Mouse (Mus musculus) spleen, postnatal 10 days (tissue): ENCODE results near the gene Hist2h3c2.

Experiments
- DNase-seq, 2 experiments: peaks; one replicate each; pipeline ENCODE4 v3.0.0; 2021 to 2022; ENCODE audit warnings: low spot score in 2 of 2

The Hist2h3c2 gene

DNA sequence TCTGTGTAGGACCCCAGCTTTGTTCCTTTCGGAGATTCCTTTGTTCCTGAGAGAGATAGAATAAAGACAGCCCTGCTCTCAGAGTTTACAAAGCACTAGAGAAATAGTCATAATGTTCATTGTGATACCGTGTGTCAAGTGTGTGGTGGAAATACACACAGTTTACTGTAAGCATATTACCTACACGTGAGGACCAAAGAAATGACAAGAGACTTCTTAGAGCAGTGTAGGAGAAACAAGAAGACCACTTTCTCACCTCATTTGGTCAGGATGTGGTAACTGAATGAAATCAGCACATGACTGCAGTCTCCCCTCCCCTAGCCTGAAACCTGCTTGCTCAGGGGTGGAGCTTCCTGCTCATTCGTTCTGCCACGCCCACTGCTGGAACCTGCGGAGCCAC lies 40.7 kb downstream of the Hist2h3c2 start:
- DNase-seq = no peak

- DNase-seq = peak; percentile 72 to 86
Observed at GRCm38 (mm10) chr3:96197129-96197749, 41.7 kb downstream of the Hist2h3c2 start.

- DNase-seq = peak in 1 of 2 experiments; percentile 29
Observed at GRCm38 (mm10) chr3:96196437-96197128, 42.3 kb downstream of the Hist2h3c2 start.

GRCm38 (mm10) chr3:96195616-96196313 lies 43.2 kb downstream of the Hist2h3c2 start:
- no peak for DNase-seq

DNA sequence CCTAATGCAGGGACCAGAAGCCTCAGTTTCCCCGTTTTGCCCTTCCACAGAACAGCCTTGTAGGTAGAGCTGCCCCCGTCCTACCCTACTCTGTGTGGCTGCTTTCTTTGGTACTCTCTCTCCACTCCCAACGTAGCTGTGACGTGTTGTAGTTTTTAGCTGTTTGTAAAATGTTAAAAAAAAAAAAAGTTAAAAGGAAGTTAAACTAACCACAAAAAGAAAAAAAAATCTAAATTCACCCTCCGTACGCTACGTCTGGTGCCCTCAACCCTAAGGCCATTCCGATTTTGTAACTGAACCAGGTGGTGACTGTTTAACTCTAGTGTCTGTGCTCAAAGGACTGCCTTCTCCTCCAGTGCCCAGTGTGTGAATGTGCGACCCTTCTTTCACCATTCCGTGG lies 44.0 kb downstream of the Hist2h3c2 start:
- DNase-seq = no peak

DNA sequence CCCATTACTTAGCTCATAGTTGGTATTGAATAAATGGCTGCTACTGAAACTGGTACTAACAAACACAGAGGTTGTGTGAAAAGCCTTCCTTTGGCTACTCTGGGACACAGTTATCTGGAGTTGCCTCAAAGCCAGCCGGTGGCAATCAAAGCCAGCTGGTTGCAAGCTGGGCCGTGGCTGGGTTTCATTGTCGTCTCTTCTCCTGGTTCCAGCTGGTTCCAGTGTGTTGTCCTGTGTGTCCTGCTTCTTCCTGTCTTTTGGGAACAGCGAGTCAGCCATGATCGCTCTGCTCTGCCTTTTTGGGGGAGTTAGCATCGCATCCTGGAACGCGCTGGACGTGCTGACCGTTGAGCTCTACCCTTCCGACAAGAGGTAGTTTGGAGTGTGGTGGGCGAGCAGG lies 46.0 kb downstream of the Hist2h3c2 start:
- no peak for DNase-seq
